Mouse (Mus musculus): Measurements from ENCODE around the gene Olfr159.

Gene Olfr159

DNA sequence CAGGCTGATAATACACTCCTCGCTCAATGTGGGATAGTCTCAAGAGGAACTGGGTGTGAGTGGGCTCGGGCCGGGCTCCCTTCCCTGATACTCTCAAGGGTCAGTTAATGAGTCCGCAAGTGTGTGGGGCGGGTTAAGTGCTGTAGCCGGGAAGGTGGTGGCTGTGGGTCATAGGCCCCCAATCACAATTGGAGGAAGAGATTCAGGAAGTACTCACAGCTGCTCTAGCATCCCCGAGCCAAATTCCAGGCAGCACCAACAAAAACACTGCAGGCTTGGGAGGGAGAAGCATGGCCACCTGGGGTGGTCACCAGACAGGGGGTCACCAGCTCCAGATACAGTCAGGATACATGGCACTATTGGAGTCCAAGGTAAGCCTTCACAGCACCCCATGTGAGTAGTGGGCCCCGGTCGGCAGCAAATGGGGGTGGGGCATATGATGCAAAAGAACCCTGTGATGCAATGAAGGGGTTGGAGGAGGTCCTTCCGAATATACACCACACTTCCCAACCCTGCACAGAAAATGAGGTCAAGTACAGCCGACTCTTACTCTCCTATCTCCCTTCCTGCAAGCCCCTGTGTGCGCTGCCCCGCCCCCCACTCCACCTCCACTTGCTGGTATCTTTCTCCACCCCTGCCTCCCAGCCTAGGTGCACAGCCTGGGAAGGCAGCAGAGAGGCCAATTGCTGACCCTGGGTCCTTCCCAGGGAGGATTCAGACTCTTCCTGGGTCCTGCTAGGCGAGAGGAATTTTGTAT is 40.8 kb downstream of the Olfr159 start, which contains the start of gene Spaar:
Gene Spaar (plus strand): TSS at position 241 of the 757 bp plus-strand sequence.
- DNase-seq (ENCODE audit: low spot score in 2 of 2) = peak in 1 of 2 experiments; percentile 52

DNA sequence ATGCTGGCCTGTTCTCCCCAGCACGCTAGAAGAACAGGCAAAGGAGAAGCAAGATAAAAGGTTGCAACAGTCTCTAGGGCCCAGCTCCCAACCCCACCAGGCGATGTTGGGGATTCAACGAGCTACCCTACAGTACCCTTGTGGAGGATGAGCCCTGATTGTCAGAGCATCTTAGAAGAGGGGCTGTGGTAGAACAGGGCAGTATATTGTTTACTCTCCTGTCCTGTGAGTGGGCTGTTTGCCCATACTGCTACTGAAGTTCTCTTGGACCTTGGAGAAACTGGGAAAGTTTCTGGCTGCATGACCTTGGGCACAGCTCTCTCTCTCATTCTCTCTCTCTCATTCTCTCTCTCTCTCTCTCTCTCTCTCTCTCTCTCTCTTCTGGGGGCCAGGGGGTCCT is 41.7 kb downstream of the Olfr159 start:
- no peak for DNase-seq (ENCODE audit: low spot score in 2 of 2)

DNA sequence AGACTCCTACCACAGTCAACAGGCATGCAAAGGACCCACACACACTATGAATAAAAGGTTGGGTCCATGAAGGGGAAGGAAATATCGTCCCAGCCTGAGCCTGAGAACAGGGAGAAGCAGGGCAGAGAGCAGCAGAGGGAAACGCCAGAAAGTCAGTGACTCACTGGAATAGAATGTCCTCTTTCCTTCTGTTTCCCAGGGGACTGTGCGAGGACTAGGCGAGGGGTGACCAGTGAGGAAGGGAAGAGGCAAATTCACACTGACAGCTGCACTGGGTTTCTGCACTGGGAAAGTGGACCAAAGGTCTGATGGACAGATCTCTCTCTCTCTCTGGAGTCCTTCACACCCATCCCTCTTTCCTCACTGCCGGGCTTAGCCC is 42.2 kb downstream of the Olfr159 start:
- peak; percentile 61 to 80 for DNase-seq (ENCODE audit: low spot score in 2 of 2)

GRCm38 (mm10) chr4:43727718-43728575 is 42.9 kb downstream of the Olfr159 start:
- no peak for DNase-seq (ENCODE audit: low spot score in 2 of 2)

- DNase-seq (ENCODE audit: low spot score in 2 of 2) = peak; percentile 61 to 86
Observed at GRCm38 (mm10) chr4:43726995-43727394, 43.8 kb downstream of the Olfr159 start, which contains the start of gene Hrct1. Gene Hrct1, plus strand, starts transcription at chr4:43727188.

DNA sequence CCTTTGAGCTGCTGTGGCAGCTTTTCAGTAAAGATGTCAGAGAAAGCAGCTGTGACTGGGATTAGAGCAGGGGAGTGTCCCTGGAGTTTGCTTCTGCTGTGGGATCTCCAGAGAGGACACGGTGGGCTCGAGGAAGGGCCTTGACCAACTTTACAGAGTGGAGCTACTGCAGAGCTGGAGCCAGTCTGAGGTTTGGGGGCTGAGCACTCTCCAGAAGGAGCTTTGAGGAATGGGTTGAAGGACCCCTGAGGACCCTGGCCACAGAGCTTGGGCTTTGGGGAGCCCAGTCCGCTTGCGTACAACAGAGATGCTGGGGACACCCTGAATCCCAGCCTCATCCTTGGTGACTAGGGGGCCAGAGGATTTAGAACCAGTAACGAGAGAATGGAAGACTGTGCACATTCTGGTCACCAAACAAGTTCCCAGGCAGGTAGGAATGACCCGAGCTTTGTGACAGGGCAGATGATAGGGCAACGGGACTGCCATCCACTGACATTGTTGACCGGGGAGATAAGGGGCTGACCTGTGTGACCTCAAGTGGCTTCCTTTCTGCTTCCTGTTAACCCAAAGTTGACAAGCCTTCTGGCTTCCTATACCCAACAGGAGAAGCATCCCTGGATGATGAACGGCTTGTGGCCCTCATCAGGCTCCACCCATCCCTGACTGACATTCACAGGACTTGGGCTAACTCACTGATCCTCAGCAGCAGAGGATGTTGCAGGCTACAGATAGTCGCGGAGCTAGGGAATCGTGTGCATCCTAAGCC is 44.4 kb downstream of the Olfr159 start:
- DNase-seq (ENCODE audit: low spot score in 2 of 2) = peak in 1 of 2 experiments; percentile 15

GRCm38 (mm10) chr4:43724764-43725163 is 46.0 kb downstream of the Olfr159 start:
- DNase-seq (ENCODE audit: low spot score in 2 of 2) = peak; percentile 25 to 54

DNA sequence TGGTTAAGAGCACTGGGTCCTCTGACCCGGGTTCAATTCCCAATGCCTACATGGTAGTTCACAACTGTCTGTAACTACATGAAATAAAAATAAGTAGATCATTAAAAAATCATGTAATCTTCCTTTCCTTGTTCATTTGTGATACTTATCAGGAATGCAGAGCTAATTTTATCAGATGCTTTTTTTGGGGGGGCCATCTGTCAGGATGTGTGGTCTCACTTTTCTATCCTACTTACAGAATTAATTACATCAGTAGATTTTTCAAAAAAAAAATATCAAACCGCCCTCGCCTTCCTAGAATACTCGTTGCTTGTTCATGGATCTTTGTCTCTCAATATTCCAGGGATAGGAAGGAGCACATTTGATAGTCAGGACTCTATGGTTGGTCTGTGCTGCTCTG is 48.6 kb downstream of the Olfr159 start:
- no peak for DNase-seq (ENCODE audit: low spot score in 2 of 2)

- DNase-seq (ENCODE audit: low spot score in 2 of 2) = no peak
Observed at GRCm38 (mm10) chr4:43720491-43721228, 50.1 kb downstream of the Olfr159 start.
